Mouse (Mus musculus) forebrain, embryonic 13.5 days (tissue): Measurements from ENCODE around the gene Dvl2. TPM values are rescaled to one million over a fixed set of nuclear protein-coding genes. Genes with fewer than 3 reads are reported as not detected.

Experiments
- ATAC-seq: fragments of 200-750 bp; cut with Nextera tagmentation; 2 replicates; pipeline ENCODE4 v1.8.0; 2017
- H3K27ac ChIP-seq: fragments of 300-500 bp; sonication (generic); 2 replicates; pipeline ENCODE4 v1.5.1; 2015; ENCODE audit warnings: inconsistent platforms, mild to moderate bottlenecking, moderate library complexity
- H3K27me3 ChIP-seq: fragments of 300-500 bp; sonication (generic); 2 replicates; pipeline ENCODE4 v1.6.1; 2015; ENCODE audit warnings: mild to moderate bottlenecking, inconsistent platforms
- H3K36me3 ChIP-seq: fragments of 300-500 bp; sonication (generic); 2 replicates; pipeline ENCODE4 v1.6.1; 2015; ENCODE audit warnings: mild to moderate bottlenecking, inconsistent platforms; ENCODE audit not compliant: poor library complexity, severe bottlenecking
- H3K4me1 ChIP-seq: fragments of 300-500 bp; sonication (generic); 2 replicates; pipeline ENCODE4 v1.6.1; 2015; ENCODE audit warnings: inconsistent platforms
- H3K4me2 ChIP-seq: fragments of 300-500 bp; sonication (generic); 2 replicates; pipeline ENCODE4 v1.6.1; 2015; ENCODE audit warnings: inconsistent platforms, mild to moderate bottlenecking, moderate library complexity
- H3K4me3 ChIP-seq: fragments of 300-500 bp; sonication (generic); 2 replicates; pipeline ENCODE4 v1.5.1; 2015; ENCODE audit warnings: mild to moderate bottlenecking, inconsistent platforms
- H3K9ac ChIP-seq: fragments of 300-500 bp; sonication (generic); 2 replicates; pipeline ENCODE4 v1.6.1; 2015; ENCODE audit warnings: mild to moderate bottlenecking, inconsistent platforms
- H3K9me3 ChIP-seq: fragments of 300-500 bp; sonication (generic); replicated peaks from 2 replicates; pipeline ENCODE4 v1.6.1; 2016; ENCODE audit warnings: inconsistent platforms
- WGBS: fragments of 180-500 bp; shearing (Covaris S2); methylation state at CpG from one replicate; pipeline ENCODE4 v1.1.7; 2015; 5-methylcytosine and 5-hydroxymethylcytosine counted together
- polyA plus RNA-seq: library from polyadenylated mRNA; unstranded; fragments of >200 nt; fragmentation: Nextera tagmentation; extraction: Ambion mirVana; gene quantifications from 2 replicates; pipeline ENCODE4 v1.2.1, GENCODE M21; 2015

The Dvl2 gene
- polyA plus RNA-seq, 1 experiment from 2014 or later, result 31.8 TPM

GRCm38 (mm10) chr11:69966860-69967517 is 33.4 kb upstream of the Dvl2 start:
- no peak for ATAC-seq
- Histone ChIP-seq H3K4me2 (peak overlapping the region; percentile 52), H3K36me3 (peaks cover 35% of the 10 kb centered on the region), H3K27me3 (peaks cover 67% of the 10 kb centered on the region), H3K4me1 (peaks cover 10% of the 10 kb centered on the region), H3K9me3 (no peaks in the 10 kb centered on the region), H3K27ac (no peak overlapping the region), H3K9ac (peak overlapping the region; percentile 53), H3K4me3 (peak overlapping the region; percentile 31)
- WGBS, result 38% methylated on average over 17 of the region's 17 CpGs

- 93% methylated on average over 4 of the region's 4 CpGs for whole genome bisulfite sequencing
- no peak overlapping the region for H3K4me3 ChIP-seq
- H3K9me3 ChIP-seq, result no peaks in the 10 kb centered on the region
- H3K27me3 ChIP-seq, result peaks cover 50% of the 10 kb centered on the region
- H3K36me3 ChIP-seq, result peaks cover 53% of the 10 kb centered on the region
- H3K4me2 ChIP-seq, result no peak overlapping the region
- H3K4me1 ChIP-seq, result peaks cover 10% of the 10 kb centered on the region
- H3K9ac ChIP-seq, result no peak overlapping the region
- H3K27ac ChIP-seq, result no peak overlapping the region
- no peak for ATAC-seq
Observed at GRCm38 (mm10) chr11:69968793-69969192, 31.6 kb upstream of the Dvl2 start.

- Histone ChIP-seq H3K4me2 (no peak overlapping the region), H3K27ac (no peak overlapping the region), H3K36me3 (peaks cover 68% of the 10 kb centered on the region), H3K27me3 (peaks cover 35% of the 10 kb centered on the region), H3K4me3 (no peak overlapping the region), H3K4me1 (peaks cover 10% of the 10 kb centered on the region), H3K9me3 (no peaks in the 10 kb centered on the region), H3K9ac (no peak overlapping the region)
- whole genome bisulfite sequencing, result 88% methylated on average over 6 of the region's 6 CpGs
- no peak for ATAC-seq
Observed at GRCm38 (mm10) chr11:69970222-69970621, 30.2 kb upstream of the Dvl2 start.

GRCm38 (mm10) chr11:69970775-69971174 is 29.6 kb upstream of the Dvl2 start:
- Histone ChIP-seq H3K27ac (no peak overlapping the region), H3K4me3 (no peak overlapping the region), H3K4me2 (no peak overlapping the region), H3K4me1 (peaks cover 10% of the 10 kb centered on the region), H3K9me3 (no peaks in the 10 kb centered on the region), H3K36me3 (peaks cover 73% of the 10 kb centered on the region), H3K9ac (no peak overlapping the region), H3K27me3 (peaks cover 30% of the 10 kb centered on the region)
- no peak for ATAC-seq
- 86% methylated on average over 3 of the region's 3 CpGs for WGBS

- Histone ChIP-seq H3K36me3 (peaks cover 79% of the 10 kb centered on the region), H3K4me1 (peaks cover 11% of the 10 kb centered on the region), H3K27ac (no peak overlapping the region), H3K4me2 (no peak overlapping the region), H3K27me3 (no peaks in the 10 kb centered on the region), H3K4me3 (no peak overlapping the region), H3K9me3 (no peaks in the 10 kb centered on the region), H3K9ac (no peak overlapping the region)
- ATAC-seq, result no peak
- 91% methylated on average over 2 of the region's 2 CpGs for WGBS
Observed at GRCm38 (mm10) chr11:69974907-69975306, 25.5 kb upstream of the Dvl2 start.

DNA sequence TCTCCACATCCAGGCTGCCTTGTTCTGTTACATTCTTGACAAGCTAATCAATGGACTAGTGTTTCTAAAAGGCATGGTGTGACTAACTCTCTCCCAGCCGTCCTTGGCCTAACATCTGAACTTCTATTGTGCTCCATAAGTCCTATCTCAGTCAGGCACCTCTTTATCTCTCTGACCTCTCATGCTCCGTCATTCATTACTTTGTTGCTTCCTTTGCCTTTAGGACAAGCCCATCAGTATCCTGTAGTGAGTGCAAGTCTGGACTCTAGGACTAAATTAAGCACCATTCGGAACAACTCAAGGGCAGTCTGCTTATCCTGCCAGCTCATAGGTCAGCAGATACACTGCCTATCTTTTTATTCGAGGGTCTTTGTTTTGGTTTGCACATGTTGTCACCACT is 24.1 kb upstream of the Dvl2 start:
- WGBS, result 87% methylated on average over 4 of the region's 4 CpGs
- Histone ChIP-seq H3K36me3 (peaks cover 70% of the 10 kb centered on the region), H3K27me3 (no peaks in the 10 kb centered on the region), H3K27ac (no peak overlapping the region), H3K4me3 (no peak overlapping the region), H3K9ac (no peak overlapping the region), H3K9me3 (no peaks in the 10 kb centered on the region), H3K4me2 (no peak overlapping the region), H3K4me1 (peaks cover 11% of the 10 kb centered on the region)
- ATAC-seq, result no peak

- 5% methylated on average over 16 of the region's 16 CpGs for WGBS
- ATAC-seq, result no peak
- H3K9ac ChIP-seq, result peak overlapping the region; percentile 99
- H3K36me3 ChIP-seq, result peaks cover 49% of the 10 kb centered on the region
- peak overlapping the region; percentile 85 for H3K4me2 ChIP-seq
- no peaks in the 10 kb centered on the region for H3K9me3 ChIP-seq
- no peaks in the 10 kb centered on the region for H3K27me3 ChIP-seq
- H3K4me1 ChIP-seq, result peaks cover 35% of the 10 kb centered on the region
- peak overlapping the region; percentile 100 for H3K4me3 ChIP-seq
- H3K27ac ChIP-seq, result peak overlapping the region; percentile 99
Observed at GRCm38 (mm10) chr11:69979827-69980195, 20.6 kb upstream of the Dvl2 start.

- H3K36me3 ChIP-seq, result peaks cover 49% of the 10 kb centered on the region
- peak overlapping the region; percentile 85 for H3K4me2 ChIP-seq
- peak overlapping the region; percentile 99 for H3K9ac ChIP-seq
- H3K4me3 ChIP-seq, result peak overlapping the region; percentile 100
- ATAC-seq, result peak; percentile 91
- peak overlapping the region; percentile 99 for H3K27ac ChIP-seq
- under 1% methylated on average over 40 of the region's 60 CpGs for WGBS
- H3K9me3 ChIP-seq, result no peaks in the 10 kb centered on the region
- peaks cover 35% of the 10 kb centered on the region for H3K4me1 ChIP-seq
- no peaks in the 10 kb centered on the region for H3K27me3 ChIP-seq
Observed at GRCm38 (mm10) chr11:69980196-69981140, 19.9 kb upstream of the Dvl2 start.

- Histone ChIP-seq H3K4me2 (peak within 1 kb of the TSS; percentile 85), H3K4me3 (peak within 1 kb of the TSS; percentile 100), H3K9ac (peak within 1 kb of the TSS; percentile 99), H3K27me3 (no peaks in the 10 kb centered on the region), H3K36me3 (peaks cover 47% of the 10 kb centered on the region), H3K27ac (peak within 1 kb of the TSS; percentile 99), H3K9me3 (no peaks in the 10 kb centered on the region), H3K4me1 (peaks cover 35% of the 10 kb centered on the region)
- under 1% methylated on average over 14 of the region's 43 CpGs for WGBS
- peak; percentile 39 for ATAC-seq
Observed at GRCm38 (mm10) chr11:69981141-69981762, 19.1 kb upstream of the Dvl2 start, which contains the start of gene Ctdnep1. TSS of gene Ctdnep1 (plus strand) at chr11:69981156.

- Histone ChIP-seq H3K4me3 (peak within 1 kb of the TSS; percentile 100), H3K4me1 (peaks cover 35% of the 10 kb centered on the region), H3K9ac (peak within 1 kb of the TSS; percentile 99), H3K36me3 (peaks cover 47% of the 10 kb centered on the region), H3K27ac (peak within 1 kb of the TSS; percentile 99), H3K27me3 (no peaks in the 10 kb centered on the region), H3K9me3 (no peaks in the 10 kb centered on the region), H3K4me2 (peak within 1 kb of the TSS; percentile 85)
- 55% methylated on average over 8 of the region's 8 CpGs for WGBS
- no peak for ATAC-seq
Observed at GRCm38 (mm10) chr11:69982225-69982624, 18.2 kb upstream of the Dvl2 start, which contains the start of gene Elp5. TSS of gene Elp5 (minus strand) at chr11:69982517.

GRCm38 (mm10) chr11:69982877-69983276 is 17.5 kb upstream of the Dvl2 start:
- H3K27me3 ChIP-seq, result no peaks in the 10 kb centered on the region
- no peak overlapping the region for H3K27ac ChIP-seq
- H3K4me3 ChIP-seq, result peak overlapping the region; percentile 100
- peaks cover 35% of the 10 kb centered on the region for H3K4me1 ChIP-seq
- ATAC-seq, result no peak
- peak overlapping the region; percentile 99 for H3K9ac ChIP-seq
- H3K9me3 ChIP-seq, result no peaks in the 10 kb centered on the region
- peaks cover 48% of the 10 kb centered on the region for H3K36me3 ChIP-seq
- H3K4me2 ChIP-seq, result peak overlapping the region; percentile 85
- 25% methylated on average over 5 of the region's 5 CpGs for WGBS

- 91% methylated on average over 4 of the region's 4 CpGs for WGBS
- no peak for ATAC-seq
- H3K4me1 ChIP-seq, result peaks cover 35% of the 10 kb centered on the region
- H3K27me3 ChIP-seq, result no peaks in the 10 kb centered on the region
- no peak overlapping the region for H3K27ac ChIP-seq
- H3K9ac ChIP-seq, result peak overlapping the region; percentile 99; the same call in 1 of the 2 replicates
- peak overlapping the region; percentile 85; the same call in 1 of the 2 replicates for H3K4me2 ChIP-seq
- H3K36me3 ChIP-seq, result peaks cover 50% of the 10 kb centered on the region
- no peak overlapping the region; the same call in 1 of the 2 replicates for H3K4me3 ChIP-seq
- H3K9me3 ChIP-seq, result no peaks in the 10 kb centered on the region
Observed at GRCm38 (mm10) chr11:69983377-69983776, 17.0 kb upstream of the Dvl2 start.
